Mouse (Mus musculus) CH12.LX (cell line): ENCODE results near the gene Usp47. TPM values are rescaled to one million over a fixed set of nuclear protein-coding genes. Genes with fewer than 3 reads are reported as not detected.

Experiments used
- DNase-seq: peaks from one replicate; pipeline ENCODE4 v3.0.0-alpha.2; 2013; ENCODE audit errors: extremely low read depth
- H3K27ac ChIP-seq: 2 replicates; pipeline ENCODE4 v1.5.1; 2012; ENCODE audit warnings: low read depth, mild to moderate bottlenecking, control low read depth, moderate library complexity; ENCODE audit not compliant: insufficient read depth
- H3K27me3 ChIP-seq: replicated peaks from 2 replicates; pipeline ENCODE3; 2012; ENCODE audit warnings: inconsistent platforms
- H3K36me3 ChIP-seq, 2 experiments: replicated peaks in 1 of 2; 2 replicates each; pipeline versions ENCODE3 to v1.6.1; 2012; ENCODE audit warnings: inconsistent platforms in 1 of 2, low read length in 1 of 2, mild to moderate bottlenecking in 1 of 2, mixed read lengths in 1 of 2, moderate library complexity in 1 of 2; ENCODE audit not compliant: control insufficient read depth in 1 of 2, insufficient read depth in 1 of 2
- H3K4me1 ChIP-seq, 2 experiments: 2 replicates each; pipeline ENCODE4 v1.6.1; 2012; ENCODE audit warnings: inconsistent platforms in 1 of 2, moderate library complexity in 1 of 2; ENCODE audit not compliant: insufficient read depth in 2 of 2, control insufficient read depth in 1 of 2
- H3K4me2 ChIP-seq: 2 replicates; pipeline ENCODE4 v1.6.1; 2012; ENCODE audit warnings: low read depth, mild to moderate bottlenecking, control low read depth; ENCODE audit not compliant: poor library complexity, insufficient read depth, severe bottlenecking
- H3K4me3 ChIP-seq, 3 experiments: fragments of 150-350 bp in 1 of 3; sonication (generic) in 1 of 3; replicated peaks in 1 of 3; 2 replicates each; pipeline versions ENCODE3 to v1.5.1; 2011 to 2012; ENCODE audit warnings: low read depth in 2 of 3, low read length in 2 of 3, mild to moderate bottlenecking in 2 of 3, moderate library complexity in 2 of 3, control low read depth in 1 of 3, improper control_type of control experiment in 1 of 3, inconsistent platforms in 1 of 3, mixed read lengths in 1 of 3; ENCODE audit not compliant: poor library complexity in 1 of 3
- H3K79me2 ChIP-seq: replicated peaks from 2 replicates; pipeline ENCODE4 v1.6.1; 2012; ENCODE audit warnings: mild to moderate bottlenecking, moderate library complexity; ENCODE audit not compliant: control insufficient read depth, poor library complexity, insufficient read depth, severe bottlenecking; ENCODE audit errors: extremely low read depth
- H3K9ac ChIP-seq: 2 replicates; pipeline ENCODE4 v1.6.1; 2012; ENCODE audit warnings: low read depth, mild to moderate bottlenecking, control low read depth, moderate library complexity; ENCODE audit not compliant: insufficient read depth
- H3K9me3 ChIP-seq: replicated peaks from 2 replicates; pipeline ENCODE3; 2012; ENCODE audit warnings: low read length, inconsistent platforms, mixed read lengths
- BHLHE40 ChIP-seq: IDR thresholded peaks from 2 replicates; pipeline ENCODE4 v1.6.1; 2011; ENCODE audit warnings: mild to moderate bottlenecking, low read depth, low read length, improper control_type of control experiment
- CHD1 ChIP-seq: IDR thresholded peaks from 2 replicates; pipeline ENCODE4 v1.6.1; 2012; ENCODE audit warnings: low read depth, low read length, improper control_type of control experiment, inconsistent platforms
- CHD2 ChIP-seq: IDR thresholded peaks from 2 replicates; pipeline ENCODE4 v1.6.1; 2011; ENCODE audit warnings: low read length, improper control_type of control experiment
- CTCF ChIP-seq, 2 experiments: IDR thresholded peaks in 1 of 2; conservative IDR thresholded peaks in 1 of 2; 2 replicates each; pipeline ENCODE4 v1.5.1; 2011 to 2012; ENCODE audit warnings: low read depth in 2 of 2, low read length in 2 of 2, improper control_type of control experiment in 1 of 2, inconsistent platforms in 1 of 2, mild to moderate bottlenecking in 1 of 2, moderate library complexity in 1 of 2
- E2F4 ChIP-seq: IDR thresholded peaks from 2 replicates; pipeline ENCODE4 v1.6.1; 2011; ENCODE audit warnings: low read depth, low read length, improper control_type of control experiment; ENCODE audit not compliant: insufficient replicate concordance
- ELF1 ChIP-seq: IDR thresholded peaks from 2 replicates; pipeline ENCODE4 v1.6.1; 2014; ENCODE audit warnings: low read depth, mild to moderate bottlenecking, inconsistent platforms, low read length, improper control_type of control experiment
- EP300 ChIP-seq: IDR thresholded peaks from 2 replicates; pipeline ENCODE4 v1.6.1; 2011; ENCODE audit warnings: low read length, improper control_type of control experiment
- ETS1 ChIP-seq: conservative IDR thresholded peaks from 2 replicates; pipeline ENCODE4 v1.6.1; 2012; ENCODE audit warnings: low read depth, mild to moderate bottlenecking, inconsistent platforms, low read length, improper control_type of control experiment, moderate library complexity
- GABPA ChIP-seq: IDR thresholded peaks from 2 replicates; pipeline ENCODE4 v1.6.1; 2012; ENCODE audit warnings: low read depth, low read length, improper control_type of control experiment, inconsistent platforms; ENCODE audit not compliant: insufficient replicate concordance
- IRF4 ChIP-seq: IDR thresholded peaks from 2 replicates; pipeline ENCODE4 v1.6.1; 2014; ENCODE audit warnings: low read depth, mild to moderate bottlenecking, inconsistent platforms, low read length, improper control_type of control experiment
- JUND ChIP-seq: conservative IDR thresholded peaks from 2 replicates; pipeline ENCODE4 v1.6.1; 2011; ENCODE audit warnings: low read depth, low read length, improper control_type of control experiment
- KAT2A ChIP-seq: IDR thresholded peaks from 2 replicates; pipeline ENCODE4 v1.6.1; 2012; ENCODE audit warnings: low read length, improper control_type of control experiment, inconsistent platforms; ENCODE audit not compliant: insufficient replicate concordance
- MAFK ChIP-seq: IDR thresholded peaks from 2 replicates; pipeline ENCODE4 v1.6.1; 2011; ENCODE audit warnings: low read length, improper control_type of control experiment; ENCODE audit not compliant: insufficient replicate concordance
- MAX ChIP-seq: IDR thresholded peaks from 2 replicates; pipeline ENCODE4 v1.6.1; 2011; ENCODE audit warnings: low read length, improper control_type of control experiment
- MEF2A ChIP-seq: IDR thresholded peaks from 2 replicates; pipeline ENCODE4 v1.6.1; 2014; ENCODE audit warnings: low read depth, mild to moderate bottlenecking, inconsistent platforms, low read length, improper control_type of control experiment, borderline replicate concordance
- MXI1 ChIP-seq: IDR thresholded peaks from 2 replicates; pipeline ENCODE4 v1.6.1; 2011; ENCODE audit warnings: mild to moderate bottlenecking, low read depth, low read length, improper control_type of control experiment
- MYC ChIP-seq: IDR thresholded peaks from 2 replicates; pipeline ENCODE4 v1.6.1; 2011; ENCODE audit warnings: low read depth, mild to moderate bottlenecking, improper control_type of control experiment, low read length
- NELFE ChIP-seq: IDR thresholded peaks from 2 replicates; pipeline ENCODE4 v1.6.1; 2011; ENCODE audit warnings: low read depth, low read length, improper control_type of control experiment
- PAX5 ChIP-seq: IDR thresholded peaks from 2 replicates; pipeline ENCODE4 v1.6.1; 2012; ENCODE audit warnings: low read length, inconsistent platforms, mixed read lengths
- POLR2AphosphoS2 ChIP-seq: IDR thresholded peaks from 2 replicates; pipeline ENCODE4 v1.6.1; 2011; ENCODE audit warnings: low read depth, low read length, improper control_type of control experiment
- RCOR1 ChIP-seq: conservative IDR thresholded peaks from 2 replicates; pipeline ENCODE4 v1.6.1; 2012; ENCODE audit warnings: low read depth, mild to moderate bottlenecking, inconsistent platforms, low read length, improper control_type of control experiment
- SIN3A ChIP-seq: IDR thresholded peaks from 2 replicates; pipeline ENCODE4 v1.6.1; 2012; ENCODE audit warnings: low read length, improper control_type of control experiment, inconsistent platforms
- SMC3 ChIP-seq: IDR thresholded peaks from 2 replicates; pipeline ENCODE4 v1.6.1; 2011; ENCODE audit warnings: low read depth, low read length, improper control_type of control experiment
- TCF12 ChIP-seq: IDR thresholded peaks from 2 replicates; pipeline ENCODE4 v1.6.1; 2014; ENCODE audit warnings: low read depth, mild to moderate bottlenecking, inconsistent platforms, low read length, improper control_type of control experiment
- UBTF ChIP-seq: IDR thresholded peaks from 2 replicates; pipeline ENCODE4 v1.6.1; 2012; ENCODE audit warnings: low read depth, mild to moderate bottlenecking, inconsistent platforms, low read length, improper control_type of control experiment, moderate library complexity
- USF2 ChIP-seq: conservative IDR thresholded peaks from 2 replicates; pipeline ENCODE4 v1.6.1; 2011; ENCODE audit warnings: low read depth, low read length, improper control_type of control experiment
- ZNF384 ChIP-seq: IDR thresholded peaks from 2 replicates; pipeline ENCODE4 v1.6.1; 2012; ENCODE audit warnings: low read depth, low read length, improper control_type of control experiment, inconsistent platforms
- dilution Hi-C: fragments of 300-500 bp; cut with MboI; formaldehyde crosslinking; loops from 2 replicates; pipeline ENCODE4 v1.14.3; 2020; ENCODE audit warnings: low sequenced_read_pairs; ENCODE audit not compliant: extremely low pct_unique_long_range_greater_than_20kb, extremely low pct_ligation_motif_present
- in situ Hi-C: fragments of 300-500 bp; cut with MboI; formaldehyde crosslinking; loops from 3 replicates; pipeline ENCODE4 v1.14.3; 2019; ENCODE audit warnings: low sequenced_read_pairs, low pct_ligation_motif_present, low pct_unique_long_range_greater_than_20kb, mixed read lengths
- polyA plus RNA-seq: library from polyadenylated mRNA; unstranded; fragments of >175 nt; gene quantifications from 2 replicates; pipeline ENCODE4 v1.2.1, GENCODE M21; 2012; ENCODE audit warnings: low read depth; ENCODE audit not compliant: insufficient read length
- total RNA-seq, 2 experiments: library from RNA; depleted of rRNA; stranded (reverse); fragments of 300-350 nt in 1 of 2; fragments of >200 nt in 1 of 2; gene quantifications; 2 replicates each; pipeline ENCODE4 v1.2.3; 2012 to 2014

Gene Usp47
- total and polyA plus RNA-seq, 3 experiments = 35.0 to 36.8 (median 35.8) TPM

DNA sequence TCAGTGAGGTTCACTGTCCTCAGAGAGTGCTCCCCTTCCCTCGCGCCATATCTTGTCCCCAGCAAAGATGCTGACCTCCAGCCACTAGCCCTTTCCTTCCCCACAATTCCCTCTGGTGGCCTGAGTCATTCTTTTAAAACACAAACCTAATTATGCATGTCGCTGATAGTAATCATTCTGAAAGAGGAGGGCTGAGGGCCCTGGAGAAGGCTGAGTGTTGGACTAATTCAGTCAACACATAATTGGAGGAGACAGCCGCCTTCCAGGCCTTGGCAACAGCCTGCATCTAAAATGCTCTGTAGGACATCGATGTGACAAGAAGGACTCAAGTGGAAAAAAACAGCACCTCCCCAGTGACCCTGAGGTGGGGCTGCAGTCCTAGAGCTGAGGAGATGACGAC, 106.5 kb downstream of the Usp47 start:
- dilution Hi-C loops = no loop called here
- Histone ChIP-seq H3K79me2 (no peaks in the 10 kb centered on the region), H3K4me1 (peaks cover 20 to 57% of the 10 kb centered on the region in 2 experiments), H3K27ac (peak overlapping the region; percentile 9; the same call in 1 of the 2 replicates), H3K27me3 (no peaks in the 10 kb centered on the region), H3K9me3 (no peaks in the 10 kb centered on the region), H3K9ac (no peak overlapping the region), H3K4me3 (no peak overlapping the region), H3K4me2 (peak overlapping the region; percentile 2; the same call in 1 of the 2 replicates), H3K36me3 (no peaks in the 10 kb centered on the region)
- in situ Hi-C loops = no loop called here
- DNase-seq = peak; percentile 59
- peak; percentile 46; the same call in 1 of the 2 replicates for TF ChIP-seq EP300
- no peak for TF ChIP-seq USF2
- no peak for TF ChIP-seq E2F4
- no peak for TF ChIP-seq MYC
- TF ChIP-seq ELF1 = no peak
- TF ChIP-seq CHD2 = no peak
- no peak for TF ChIP-seq KAT2A
- TF ChIP-seq MAX = no peak
- no peak for TF ChIP-seq ZNF384
- peak; percentile 33; the same call in 1 of the 2 replicates for TF ChIP-seq MEF2A
- TF ChIP-seq JUND = peak; percentile 40; the same call in 1 of the 2 replicates
- TF ChIP-seq MAFK = peak; percentile 59; the same call in 1 of the 2 replicates
- no peak for TF ChIP-seq GABPA
- TF ChIP-seq SIN3A = peak; percentile 40; the same call in 1 of the 2 replicates
- peak; percentile 46 for TF ChIP-seq ETS1
- TF ChIP-seq MXI1 = no peak
- TF ChIP-seq CTCF (conservative IDR thresholded peaks at IDR 0.05 in 1 of 2, IDR thresholded peaks at IDR 0.05 in 1 of 2; ENCODE audit: low read depth in 2 of 2, low read length in 2 of 2) = no peak
- TF ChIP-seq TCF12 = 0 out of 2 replicates have a peak, but pooled peaks have one; percentile 23
- TF ChIP-seq PAX5 = no peak
- peak; percentile 60 for TF ChIP-seq IRF4
- no peak for TF ChIP-seq POLR2AphosphoS2
- no peak for TF ChIP-seq CHD1
- no peak for TF ChIP-seq SMC3
- 0 out of 2 replicates have a peak, but pooled peaks have one; percentile 42 for TF ChIP-seq RCOR1
- no peak for TF ChIP-seq NELFE
- TF ChIP-seq BHLHE40 = 0 out of 2 replicates have a peak, but pooled peaks have one; percentile 6
- no peak for TF ChIP-seq UBTF
- TF ChIP-seq, all 38 proteins: peak for 10
